8 mouse cellular contexts compared by ENCODE assay signal in genomic region chr11:88528522-88529101, GRCm38 (mm10).
DNase-seq lines count a peak whose midpoint lies in the region; ATAC-seq lines count a peak whose summit lies in the region.

No protein-coding gene starts in this region.

- peak overlapping the region; percentile 89 for H3K27ac ChIP-seq in hindbrain, embryonic 13.5 days
- H3K27ac ChIP-seq in liver, embryonic 11.5 days (ENCODE audit: low read depth, low read length), result peak overlapping the region; percentile 13; the same call in 1 of the 2 replicates
- peak overlapping the region; percentile 68; the same call in 1 of the 2 replicates for H3K27ac ChIP-seq in stomach, embryonic 16.5 days (ENCODE audit: low read length)

- peaks cover 72% of the 10 kb centered on the region for H3K4me1 ChIP-seq in hindbrain, embryonic 13.5 days (replicated peaks)
- peaks cover 55% of the 10 kb centered on the region for H3K4me1 ChIP-seq in liver, embryonic 11.5 days (replicated peaks; ENCODE audit: control insufficient read depth, insufficient read depth, low read length)
- H3K4me1 ChIP-seq in stomach, embryonic 16.5 days (ENCODE audit: control insufficient read depth, insufficient read depth, low read length), result peaks cover 57% of the 10 kb centered on the region

- no peak overlapping the region for H3K4me3 ChIP-seq in hindbrain, embryonic 13.5 days
- H3K4me3 ChIP-seq in liver, embryonic 11.5 days (ENCODE audit: low read depth, low read length), result no peak overlapping the region
- no peak overlapping the region for H3K4me3 ChIP-seq in stomach, embryonic 16.5 days (replicated peaks; ENCODE audit: low read length)

- no peak overlapping the region for H3K4me2 ChIP-seq in hindbrain, embryonic 13.5 days
- H3K4me2 ChIP-seq in liver, embryonic 11.5 days, result no peak overlapping the region
- no peak overlapping the region for H3K4me2 ChIP-seq in stomach, embryonic 16.5 days (ENCODE audit: low read depth, low read length)

- H3K9me3 ChIP-seq in hindbrain, embryonic 13.5 days, result no peaks in the 10 kb centered on the region
- H3K9me3 ChIP-seq in liver, embryonic 11.5 days (ENCODE audit: control insufficient read depth, low read length), result no peaks in the 10 kb centered on the region
- no peaks in the 10 kb centered on the region for H3K9me3 ChIP-seq in stomach, embryonic 16.5 days (replicated peaks; ENCODE audit: control insufficient read depth, low read length)

- no peaks in the 10 kb centered on the region for H3K27me3 ChIP-seq in hindbrain, embryonic 13.5 days
- no peaks in the 10 kb centered on the region for H3K27me3 ChIP-seq in liver, embryonic 11.5 days (replicated peaks; ENCODE audit: control insufficient read depth, insufficient read depth, low read length)
- no peaks in the 10 kb centered on the region for H3K27me3 ChIP-seq in stomach, embryonic 16.5 days (ENCODE audit: control insufficient read depth, insufficient read depth, low read length)

- no peaks in the 10 kb centered on the region for H3K36me3 ChIP-seq in hindbrain, embryonic 13.5 days
- H3K36me3 ChIP-seq in liver, embryonic 11.5 days (ENCODE audit: control insufficient read depth, insufficient read depth, low read length), result no peaks in the 10 kb centered on the region
- H3K36me3 ChIP-seq in stomach, embryonic 16.5 days (ENCODE audit: control insufficient read depth, insufficient read depth, low read length), result no peaks in the 10 kb centered on the region

- DNase-seq in NIH3T3 (ENCODE audit: low read depth), result peak; percentile 88
- peak; percentile 40 for DNase-seq in fibroblast of lung, adult 2 months (ENCODE audit: low read depth)
- no peak for DNase-seq in liver, embryonic 11.5 days (ENCODE audit: low spot score)
- DNase-seq in left cerebral cortex, adult 9 months (ENCODE audit: low spot score in 2 of 2), result no peak
- no peak for DNase-seq in right cerebral cortex, postnatal 14 days
- DNase-seq in cerebellum, adult 18-20 months, result no peak

- WGBS in hindbrain, embryonic 13.5 days, result 20% methylated on average over 8 of the region's 8 CpGs
- 37% methylated on average over 8 of the region's 8 CpGs for WGBS in liver, embryonic 11.5 days
- WGBS in stomach, embryonic 16.5 days, result 25% methylated on average over 8 of the region's 8 CpGs

- 0 out of 2 replicates have a peak overlapping the region, but pooled peaks have one; percentile 2 for H3K9ac ChIP-seq in hindbrain, embryonic 13.5 days
- H3K9ac ChIP-seq in liver, embryonic 11.5 days (ENCODE audit: low read depth, low read length), result no peak overlapping the region
- no peak overlapping the region for H3K9ac ChIP-seq in stomach, embryonic 16.5 days (ENCODE audit: low read length)

- no peak for ATAC-seq in hindbrain, embryonic 13.5 days (ENCODE audit: low FRiP score)
- ATAC-seq in liver, embryonic 11.5 days (replicated peaks; ENCODE audit: low FRiP score), result no peak
- ATAC-seq in stomach, embryonic 16.5 days (ENCODE audit: insufficient read depth, low FRiP score), result peak; percentile 61

Comparison
In these comparisons a context has a peak if more than half of its experiments do, and no peak if none do; other contexts are left out.
1. DNase-seq: peak in NIH3T3 (single experiment) and fibroblast of lung, adult 2 months (single experiment); none in liver, embryonic 11.5 days (single experiment), left cerebral cortex, adult 9 months (0 of 2), right cerebral cortex, postnatal 14 days (single experiment) and cerebellum, adult 18-20 months (0 of 2).
2. H3K27ac ChIP-seq: peak in every context shown above with its lines; median percentile 89 in hindbrain, embryonic 13.5 days; 68 in stomach, embryonic 16.5 days; 13 in liver, embryonic 11.5 days.